Mouse (Mus musculus) midbrain, postnatal 0 days (tissue): Measurements from ENCODE around the gene 4930519P11Rik. TPM values are rescaled to one million over a fixed set of nuclear protein-coding genes. Genes with fewer than 3 reads are reported as not detected.

Source experiments
- ATAC-seq: fragments of 200-750 bp; cut with Nextera tagmentation; 2 replicates; pipeline ENCODE4 v1.8.0; 2017; ENCODE audit warnings: moderate number of reproducible peaks, mild to moderate bottlenecking, moderate TSS enrichment, moderate library complexity; ENCODE audit not compliant: low FRiP score
- DNase-seq: peaks from one replicate; pipeline ENCODE4 v3.0.0-alpha.2; 2015; ENCODE audit warnings: low spot score
- H3K27ac ChIP-seq: fragments of 300-500 bp; sonication (generic); 2 replicates; pipeline ENCODE4 v1.5.1; 2014; ENCODE audit warnings: low read depth, mild to moderate bottlenecking, low read length, mixed read lengths
- H3K27me3 ChIP-seq: fragments of 300-500 bp; sonication (generic); 2 replicates; pipeline ENCODE4 v1.6.1; 2014; ENCODE audit warnings: low read length, control low read depth, mixed read lengths; ENCODE audit not compliant: insufficient read depth
- H3K36me3 ChIP-seq: fragments of 300-500 bp; sonication (generic); 2 replicates; pipeline ENCODE4 v1.6.1; 2014; ENCODE audit warnings: low read length, control low read depth, mixed read lengths; ENCODE audit not compliant: insufficient read depth
- H3K4me1 ChIP-seq: fragments of 300-500 bp; sonication (generic); 2 replicates; pipeline ENCODE4 v1.6.1; 2014; ENCODE audit warnings: mild to moderate bottlenecking, control low read depth, antibody characterized with exemption, low read length, mixed read lengths; ENCODE audit not compliant: insufficient read depth
- H3K4me2 ChIP-seq: fragments of 300-500 bp; sonication (generic); 2 replicates; pipeline ENCODE4 v1.6.1; 2014; ENCODE audit warnings: low read depth, mild to moderate bottlenecking, low read length, mixed read lengths; ENCODE audit not compliant: poor library complexity, severe bottlenecking
- H3K4me3 ChIP-seq: fragments of 300-500 bp; sonication (generic); 2 replicates; pipeline ENCODE4 v1.5.1; 2014; ENCODE audit warnings: low read depth, mild to moderate bottlenecking, low read length, moderate library complexity
- H3K9ac ChIP-seq: fragments of 300-500 bp; sonication (generic); replicated peaks from 2 replicates; pipeline ENCODE4 v1.6.1; 2014; ENCODE audit warnings: mild to moderate bottlenecking, low read length, moderate library complexity, mixed read lengths; ENCODE audit not compliant: poor library complexity, severe bottlenecking
- H3K9me3 ChIP-seq: fragments of 300-500 bp; sonication (generic); 2 replicates; pipeline ENCODE4 v1.6.1; 2016; ENCODE audit warnings: low read length, control low read depth
- CTCF ChIP-seq: IDR thresholded peaks from 2 replicates; pipeline ENCODE4 v1.5.1; 2016; ENCODE audit warnings: antibody characterized with exemption, mild to moderate bottlenecking
- WGBS: fragments of 180-500 bp; shearing (Covaris S2); extraction: QIAGEN DNeasy Blood & Tissue Kit; methylation state at CpG from one replicate; pipeline ENCODE4 v1.1.7; 2014; 5-methylcytosine and 5-hydroxymethylcytosine counted together
- polyA plus RNA-seq: library from polyadenylated mRNA; unstranded; fragments of >200 nt; fragmentation: Nextera tagmentation; extraction: Ambion mirVana; gene quantifications from 2 replicates; pipeline ENCODE4 v1.2.1, GENCODE M21; 2015
- total RNA-seq: library from RNA; depleted of rRNA; stranded (reverse); fragments of >200 nt; gene quantifications from 2 replicates; pipeline ENCODE4 v1.2.3, GENCODE M21; 2014; rRNA removed

Gene 4930519P11Rik
- not detected in 2 replicates for total RNA-seq
- 0.35 TPM in 1 of 2 replicates, not detected in the other for polyA plus RNA-seq

- H3K4me1 ChIP-seq = 0 out of 2 replicates have a peak, but pooled peaks cover 8% of the 10 kb centered on the region
- no peaks in the 10 kb centered on the region for H3K36me3 ChIP-seq
- H3K27me3 ChIP-seq = no peaks in the 10 kb centered on the region
- DNase-seq (peak; percentile 94), ATAC-seq (peak; percentile 92)
- peak; percentile 82 for TF ChIP-seq CTCF
- H3K9me3 ChIP-seq = no peaks in the 10 kb centered on the region
- under 1% methylated on average over 85 of the region's 98 CpGs for WGBS
- peak within 1 kb of the TSS; percentile 54 for H3K4me3 ChIP-seq
- peak within 1 kb of the TSS; percentile 96 for H3K27ac ChIP-seq
- peak within 1 kb of the TSS; percentile 79 for H3K9ac ChIP-seq
- peak within 1 kb of the TSS; percentile 73 for H3K4me2 ChIP-seq
These were observed at the start of gene 4930519P11Rik, which contains the start of gene Zfp341 for GRCm38 (mm10) chr2:154613118-154614115. TSS of gene 4930519P11Rik (minus strand) at chr2:154613437. TSS of gene Zfp341 (plus strand) at chr2:154613297.

DNA sequence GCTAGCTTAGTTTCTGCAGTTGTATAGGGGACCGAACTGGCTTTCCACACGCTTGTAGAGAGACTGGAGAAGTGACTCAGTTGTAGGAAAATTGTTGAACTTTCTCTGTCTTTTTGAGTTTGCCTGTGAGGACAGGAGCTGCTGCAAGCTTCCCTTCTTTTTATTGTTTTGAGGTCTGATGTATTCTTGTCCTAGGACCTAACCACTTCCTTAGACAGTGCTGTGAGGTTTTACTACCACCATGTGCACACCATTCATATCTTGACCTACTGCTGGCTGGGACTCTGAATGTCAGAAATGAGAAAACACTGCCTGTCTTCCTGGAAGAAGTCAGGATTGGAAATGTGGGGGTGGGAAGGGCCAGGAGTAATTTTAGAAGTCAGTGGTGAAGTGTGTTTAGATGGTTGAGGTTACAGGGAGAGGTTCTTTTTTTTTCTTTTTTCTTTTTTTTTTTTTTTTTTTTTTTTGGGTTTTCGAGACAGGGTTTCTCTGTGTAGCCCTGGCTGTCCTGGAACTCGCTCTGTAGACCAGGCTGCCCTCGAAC lies 46.4 kb upstream of the 4930519P11Rik start:
- Histone ChIP-seq H3K27ac (no peak overlapping the region), H3K9me3 (no peaks in the 10 kb centered on the region), H3K9ac (peak overlapping the region; percentile 83; the same call in 1 of the 2 replicates), H3K4me1 (peaks cover 16% of the 10 kb centered on the region), H3K36me3 (no peaks in the 10 kb centered on the region; the same call in none of the 2 replicates), H3K27me3 (no peaks in the 10 kb centered on the region), H3K4me2 (peak overlapping the region; percentile 90; the same call in 1 of the 2 replicates), H3K4me3 (no peak overlapping the region)
- DNase-seq (no peak), ATAC-seq (no peak)
- no peak for TF ChIP-seq CTCF
- 85% methylated on average over 4 of the region's 5 CpGs for WGBS

DNA sequence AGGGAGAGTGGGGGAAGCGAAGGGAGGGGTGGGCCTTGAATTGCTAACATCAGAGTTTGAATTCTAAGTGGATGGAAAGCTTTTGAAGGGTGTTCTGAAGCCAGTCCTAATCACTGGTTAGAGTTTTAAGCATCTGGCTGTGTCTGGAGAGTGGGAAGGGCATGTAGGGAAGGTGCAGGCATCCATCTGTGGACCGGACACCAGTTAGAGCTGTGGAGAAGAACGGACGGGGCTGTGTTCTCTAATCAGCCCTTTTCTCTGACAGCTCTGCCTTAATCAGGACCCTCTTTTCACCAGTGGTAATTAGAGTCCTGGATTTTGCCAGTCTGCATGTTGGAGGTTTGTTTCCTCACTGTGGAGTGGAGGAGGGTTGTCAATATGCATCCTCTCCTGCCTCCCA lies 45.8 kb upstream of the 4930519P11Rik start:
- WGBS = 74% methylated on average over 4 of the region's 4 CpGs
- peak overlapping the region; percentile 90 for H3K4me2 ChIP-seq
- H3K36me3 ChIP-seq = no peaks in the 10 kb centered on the region; the same call in none of the 2 replicates
- H3K27me3 ChIP-seq = no peaks in the 10 kb centered on the region
- DNase-seq (no peak), ATAC-seq (no peak)
- no peaks in the 10 kb centered on the region for H3K9me3 ChIP-seq
- H3K9ac ChIP-seq = peak overlapping the region; percentile 83; the same call in 1 of the 2 replicates
- H3K4me3 ChIP-seq = peak overlapping the region; percentile 90; the same call in 1 of the 2 replicates
- peaks cover 16% of the 10 kb centered on the region for H3K4me1 ChIP-seq
- no peak overlapping the region for H3K27ac ChIP-seq
- TF ChIP-seq CTCF = no peak

DNA sequence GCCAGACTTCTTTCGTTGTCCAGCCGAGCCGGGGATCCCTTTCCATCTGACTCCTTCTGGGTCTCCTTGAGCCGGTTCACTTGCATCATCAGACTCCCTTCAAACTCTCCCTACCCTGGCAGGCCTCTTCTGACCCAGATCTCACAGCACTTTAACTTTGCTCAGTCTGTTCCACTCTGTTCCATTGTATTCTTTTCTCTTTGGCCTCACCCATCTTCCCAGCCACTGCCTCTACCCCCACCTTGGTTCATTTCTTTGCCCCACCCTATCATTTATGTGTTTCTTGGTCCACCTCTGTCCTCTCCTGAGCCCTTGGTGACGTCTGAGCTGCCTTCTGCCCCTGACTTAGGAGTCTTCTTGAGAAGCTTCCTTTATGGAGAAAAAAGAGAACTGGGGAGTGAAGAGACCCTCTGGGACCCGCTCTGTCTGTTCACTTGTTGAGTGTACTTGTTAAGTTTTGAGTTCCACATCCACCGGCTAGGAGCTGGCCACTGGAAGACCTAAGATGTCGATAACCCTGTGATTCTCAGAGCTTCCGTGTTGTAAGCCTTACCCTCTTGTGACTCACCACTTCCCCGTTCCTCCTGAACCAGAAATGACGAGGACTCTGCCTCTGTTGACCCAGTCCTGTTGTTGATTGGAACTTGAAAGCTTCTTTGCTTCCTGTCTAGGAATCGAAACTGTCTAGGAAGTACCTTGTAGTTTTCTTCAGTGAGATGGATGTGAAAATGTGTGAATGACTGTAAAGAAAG lies 44.4 kb upstream of the 4930519P11Rik start:
- Histone ChIP-seq H3K4me2 (peak overlapping the region; percentile 90), H3K4me3 (peak overlapping the region; percentile 90), H3K36me3 (no peaks in the 10 kb centered on the region; the same call in none of the 2 replicates), H3K9ac (peak overlapping the region; percentile 83), H3K27ac (peak overlapping the region; percentile 75; the same call in 1 of the 2 replicates), H3K4me1 (peaks cover 16% of the 10 kb centered on the region), H3K9me3 (no peaks in the 10 kb centered on the region), H3K27me3 (no peaks in the 10 kb centered on the region)
- DNase-seq (peak; percentile 15), ATAC-seq (0 out of 2 replicates have a peak, but pooled peaks have one; percentile 3)
- 20% methylated on average over 12 of the region's 12 CpGs for WGBS
- no peak for TF ChIP-seq CTCF

DNA sequence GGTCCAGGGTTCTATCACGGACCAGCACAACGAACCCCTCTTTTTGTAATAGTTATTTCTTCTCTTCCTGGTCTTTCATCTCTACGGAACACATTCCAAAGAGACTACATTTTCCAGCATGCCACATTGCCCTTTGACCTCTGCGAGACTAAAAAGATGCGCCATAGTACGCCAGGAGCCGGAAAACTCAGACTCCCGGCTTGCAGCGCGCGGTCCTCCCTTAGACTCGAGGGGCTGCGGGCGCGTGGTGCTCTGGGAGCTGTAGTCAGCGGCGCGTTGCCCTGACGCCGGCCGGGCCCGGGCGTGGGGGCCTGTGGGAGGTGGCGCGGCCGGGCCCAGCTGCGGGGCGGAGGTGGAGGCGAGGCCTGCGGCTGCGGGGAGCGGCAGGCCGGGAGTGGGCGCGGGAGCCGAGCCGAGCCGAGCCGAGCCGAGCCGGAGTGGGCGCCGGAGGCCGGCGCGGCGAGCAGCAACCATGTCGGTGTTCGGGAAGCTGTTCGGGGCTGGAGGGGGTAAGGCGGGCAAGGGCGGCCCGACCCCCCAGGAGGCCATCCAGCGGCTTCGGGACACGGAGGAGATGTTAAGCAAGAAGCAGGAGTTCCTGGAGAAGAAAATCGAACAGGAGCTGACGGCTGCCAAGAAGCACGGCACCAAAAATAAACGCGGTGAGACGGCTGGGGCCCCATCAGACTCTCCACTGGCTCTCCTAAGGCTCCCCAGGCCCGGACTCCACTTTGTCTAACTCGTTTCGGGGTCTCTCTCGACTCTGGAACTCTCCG lies 43.7 kb upstream of the 4930519P11Rik start:
- peak; percentile 99 for ATAC-seq
- WGBS = under 1% methylated on average over 64 of the region's 67 CpGs

More for the DNA sequence above, 43.7 kb upstream of the 4930519P11Rik start:
- H3K9ac ChIP-seq = peak overlapping the region; percentile 83
- peak overlapping the region; percentile 90 for H3K4me3 ChIP-seq
- H3K27me3 ChIP-seq = no peaks in the 10 kb centered on the region
- DNase-seq = peak; percentile 99
- H3K27ac ChIP-seq = peak overlapping the region; percentile 75
- H3K4me2 ChIP-seq = peak overlapping the region; percentile 90
- H3K36me3 ChIP-seq = no peaks in the 10 kb centered on the region; the same call in none of the 2 replicates
- H3K4me1 ChIP-seq = peaks cover 16% of the 10 kb centered on the region
- no peaks in the 10 kb centered on the region for H3K9me3 ChIP-seq
- TF ChIP-seq CTCF = no peak
